Mouse (Mus musculus) erythroblast, embryonic 14.5 days (primary cell): ENCODE measurements around the gene Pde4b. TPM values are rescaled to one million over a fixed set of nuclear protein-coding genes. Genes with fewer than 3 reads are reported as not detected.
"Not testable (repeated sequence)": the region's sequence is repeated elsewhere in the genome, so short reads cannot be mapped to it uniquely, and the experiment has no call there.

ENCODE experiments used
- H3K27me3 ChIP-seq: 2 replicates; pipeline ENCODE4 v1.6.1; 2012; ENCODE audit warnings: inconsistent platforms; ENCODE audit not compliant: control insufficient read depth
- H3K36me3 ChIP-seq: 2 replicates; pipeline ENCODE4 v1.6.1; 2012; ENCODE audit warnings: mild to moderate bottlenecking, inconsistent platforms; ENCODE audit not compliant: control insufficient read depth
- H3K4me1 ChIP-seq: 2 replicates; pipeline ENCODE4 v1.6.1; 2012; ENCODE audit warnings: inconsistent platforms; ENCODE audit not compliant: control insufficient read depth
- H3K4me3 ChIP-seq: replicated peaks from 2 replicates; pipeline ENCODE3; 2012; ENCODE audit warnings: moderate library complexity, mild to moderate bottlenecking, inconsistent platforms
- H3K9me3 ChIP-seq: 2 replicates; pipeline ENCODE4 v1.6.1; 2012; ENCODE audit warnings: low read length, inconsistent platforms, mixed read lengths; ENCODE audit not compliant: control insufficient read depth
- GATA1 ChIP-seq: IDR thresholded peaks from 2 replicates; pipeline ENCODE4 v1.6.1; 2012; ENCODE audit warnings: low read length, inconsistent platforms, mixed read lengths
- TAL1 ChIP-seq: IDR thresholded peaks from 3 replicates; pipeline ENCODE4 v1.6.1; 2012; ENCODE audit warnings: low read length, inconsistent platforms, mixed read lengths
- polyA plus RNA-seq: library from polyadenylated mRNA; stranded (reverse); fragments of >175 nt; gene quantifications from 2 replicates; pipeline ENCODE4 v1.2.3, GENCODE M21; 2012

Gene Pde4b
- 0.03 and 0.08 TPM in 2 replicates for polyA plus RNA-seq

DNA sequence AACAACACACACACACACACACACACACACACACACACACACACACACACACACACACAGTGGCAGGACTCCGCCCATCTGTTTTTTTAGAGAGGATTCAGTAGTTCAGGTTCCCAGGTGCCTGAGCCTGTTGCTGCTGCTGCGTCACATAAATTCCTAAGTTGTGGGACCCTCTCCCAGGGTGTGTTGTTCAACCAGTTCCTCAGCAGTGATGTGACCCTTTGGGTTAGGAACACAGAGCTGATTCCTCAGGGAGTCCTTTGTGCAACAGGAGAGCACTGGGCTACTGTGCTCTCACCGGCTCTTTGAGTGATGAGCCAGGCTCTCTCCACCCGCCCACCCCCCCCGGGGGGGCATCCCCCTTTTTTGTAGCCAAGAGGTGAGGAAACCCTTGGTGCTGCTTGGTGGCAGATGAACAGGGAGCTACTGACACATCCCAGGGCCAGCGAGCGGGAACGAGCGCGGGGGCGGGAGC is at the start of gene Pde4b:
Gene Pde4b (plus strand): TSS at position 453 of the 475 bp plus-strand sequence.
- Histone ChIP-seq H3K36me3 (no peaks in the 10 kb centered on the region), H3K27me3 (peaks cover 26% of the 10 kb centered on the region), H3K4me1 (no peaks in the 10 kb centered on the region), H3K9me3 (no peaks in the 10 kb centered on the region; the same call in 1 of the 2 replicates), H3K4me3 (no peak within 1 kb of the TSS)
- TF ChIP-seq TAL1 (no peak), GATA1 (no peak)

DNA sequence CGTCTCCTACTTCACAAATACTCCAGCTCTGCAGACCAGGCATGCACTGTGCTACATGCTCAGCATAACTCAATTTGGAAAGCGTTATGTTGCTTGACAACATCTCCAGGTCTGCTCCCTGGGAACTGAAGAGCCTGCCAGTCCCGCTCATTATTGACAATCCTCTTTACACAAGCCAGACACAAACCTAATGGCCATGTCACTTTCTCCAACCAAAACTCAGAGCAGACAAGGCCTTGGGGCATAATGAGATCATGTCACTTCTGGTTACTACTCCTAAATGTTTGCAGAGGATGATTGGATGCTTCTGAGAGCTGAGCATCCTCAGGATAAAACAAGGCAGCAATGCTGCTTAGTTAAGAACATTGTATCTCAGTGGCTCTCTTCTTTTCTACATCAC is 47.2 kb upstream of the Pde4b start:
- Histone ChIP-seq H3K9me3 (peaks cover 2% of the 10 kb centered on the region; the same call in 1 of the 2 replicates), H3K4me1 (no peaks in the 10 kb centered on the region), H3K27me3 (no peaks in the 10 kb centered on the region), H3K36me3 (no peaks in the 10 kb centered on the region), H3K4me3 (no peak overlapping the region)
- TF ChIP-seq TAL1 (no peak), GATA1 (no peak)

DNA sequence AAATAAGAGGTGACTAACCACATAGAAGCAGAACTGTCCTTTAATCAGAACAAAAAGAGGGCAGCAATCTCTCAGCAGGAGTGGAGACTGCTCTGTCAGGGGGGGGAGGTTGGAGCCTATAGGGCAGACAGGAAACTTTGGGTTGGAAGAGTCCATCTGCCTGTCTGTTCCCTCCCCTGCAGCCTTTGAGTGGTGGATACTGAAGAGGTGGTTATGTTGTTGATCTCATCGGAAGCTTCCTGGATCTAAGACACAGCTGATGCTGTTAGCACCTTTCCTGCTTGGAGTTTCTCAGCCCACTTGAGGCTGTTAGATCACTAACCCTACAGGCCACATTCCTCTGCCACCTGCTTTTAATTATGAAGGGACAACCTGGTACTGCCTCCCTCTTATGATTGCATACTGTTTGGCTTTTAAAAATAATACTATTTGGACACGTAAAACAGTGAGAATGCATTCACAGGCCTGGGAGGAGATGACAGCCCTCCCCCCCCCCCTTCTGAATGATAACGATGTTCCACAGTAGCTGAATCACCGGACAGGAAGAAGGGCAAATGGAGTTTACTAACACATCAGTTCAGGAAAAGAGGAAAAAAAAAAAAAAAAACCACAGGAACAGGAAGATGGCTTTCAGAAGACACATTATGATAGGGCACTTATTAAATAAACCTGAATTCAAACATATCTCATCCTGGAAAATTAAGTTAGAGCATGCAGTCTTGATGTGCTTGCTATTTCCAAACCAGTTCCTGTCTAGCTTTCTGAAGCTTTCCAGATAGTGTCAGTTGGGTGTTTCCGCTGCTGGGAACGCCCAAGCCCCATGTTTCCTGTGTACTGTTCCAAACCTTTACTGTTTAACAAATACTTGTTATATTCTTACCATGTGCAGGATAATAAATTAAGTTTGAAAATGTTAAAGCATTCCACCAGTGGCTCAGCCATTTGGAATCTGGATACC is 41.9 kb upstream of the Pde4b start:
- TF ChIP-seq TAL1 = no peak
- no peak for TF ChIP-seq GATA1

DNA sequence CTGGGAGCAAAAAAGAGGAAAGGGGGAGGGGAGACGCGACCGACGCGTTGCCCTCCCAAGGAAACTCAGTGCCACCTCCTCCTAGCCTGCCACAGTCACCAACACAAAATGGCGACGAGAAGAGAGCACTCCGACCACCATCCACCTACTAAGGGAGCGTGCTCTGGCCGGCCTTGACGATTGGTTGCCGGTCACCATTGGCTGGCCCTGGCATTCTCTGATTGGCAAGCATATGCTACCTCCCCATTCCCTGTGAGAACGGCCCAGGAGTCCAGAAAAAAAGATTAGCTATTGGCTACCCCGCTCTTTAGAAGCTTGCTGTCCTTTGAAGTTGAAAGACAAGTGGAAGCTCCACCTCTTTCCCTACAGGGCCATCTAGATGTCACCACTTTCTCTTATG is 38.0 kb upstream of the Pde4b start:
- H3K27me3 ChIP-seq, H3K4me3 ChIP-seq, H3K36me3 ChIP-seq, H3K4me1 ChIP-seq: not testable (repeated sequence)
- H3K9me3 ChIP-seq = peaks cover 18% of the 10 kb centered on the region

More for the DNA sequence above, 41.9 kb upstream of the Pde4b start:
- H3K4me3 ChIP-seq = no peak overlapping the region
- no peaks in the 10 kb centered on the region for H3K36me3 ChIP-seq
- peaks cover 16% of the 10 kb centered on the region for H3K9me3 ChIP-seq
- H3K27me3 ChIP-seq = no peaks in the 10 kb centered on the region
- no peaks in the 10 kb centered on the region for H3K4me1 ChIP-seq

DNA sequence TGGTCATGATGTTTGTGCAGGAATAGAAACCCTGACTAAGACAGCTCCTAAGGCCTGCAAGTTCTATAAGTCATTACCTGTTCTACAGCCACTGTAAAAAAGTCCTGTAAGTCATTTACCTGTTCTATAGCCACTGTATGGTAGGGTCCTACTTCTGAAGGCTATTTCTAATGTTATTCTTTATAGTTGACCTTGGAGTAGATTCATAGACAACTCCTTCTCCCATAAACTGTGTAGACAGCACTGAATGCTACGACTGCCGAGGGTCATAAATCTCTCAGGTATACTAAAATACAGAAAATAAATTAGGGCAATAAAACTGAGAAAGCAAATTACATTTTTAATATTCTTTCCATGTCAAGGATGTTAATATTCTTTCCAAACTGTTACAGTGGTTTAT is 26.0 kb upstream of the Pde4b start:
- Histone ChIP-seq H3K36me3 (no peaks in the 10 kb centered on the region), H3K4me1 (no peaks in the 10 kb centered on the region), H3K27me3 (no peaks in the 10 kb centered on the region), H3K9me3 (peaks cover 3% of the 10 kb centered on the region; the same call in 1 of the 2 replicates), H3K4me3 (no peak overlapping the region)
- TF ChIP-seq GATA1 (no peak), TAL1 (no peak)

DNA sequence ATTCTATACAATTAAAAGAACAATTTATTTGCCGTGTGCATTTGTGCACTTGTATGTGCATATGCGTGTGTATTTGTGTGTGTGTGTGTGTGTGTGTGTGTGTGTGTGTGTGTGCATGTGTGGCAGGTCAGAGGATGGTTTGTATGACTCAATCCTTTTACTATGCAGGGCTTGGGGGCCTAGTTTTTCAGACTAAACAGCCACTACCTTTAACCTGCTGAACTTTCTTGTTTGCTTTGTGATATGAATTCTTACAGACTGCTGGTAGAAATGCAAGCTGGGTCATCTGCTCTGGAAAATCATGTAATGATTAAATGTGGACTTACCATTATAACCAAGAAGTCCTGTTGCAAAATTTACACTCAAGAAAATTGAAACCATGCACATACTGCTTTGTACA is 18.0 kb upstream of the Pde4b start:
- Histone ChIP-seq H3K36me3 (no peaks in the 10 kb centered on the region), H3K4me3 (no peak overlapping the region), H3K4me1 (no peaks in the 10 kb centered on the region), H3K9me3 (no peaks in the 10 kb centered on the region), H3K27me3 (no peaks in the 10 kb centered on the region)
- TF ChIP-seq GATA1 (no peak), TAL1 (no peak)

DNA sequence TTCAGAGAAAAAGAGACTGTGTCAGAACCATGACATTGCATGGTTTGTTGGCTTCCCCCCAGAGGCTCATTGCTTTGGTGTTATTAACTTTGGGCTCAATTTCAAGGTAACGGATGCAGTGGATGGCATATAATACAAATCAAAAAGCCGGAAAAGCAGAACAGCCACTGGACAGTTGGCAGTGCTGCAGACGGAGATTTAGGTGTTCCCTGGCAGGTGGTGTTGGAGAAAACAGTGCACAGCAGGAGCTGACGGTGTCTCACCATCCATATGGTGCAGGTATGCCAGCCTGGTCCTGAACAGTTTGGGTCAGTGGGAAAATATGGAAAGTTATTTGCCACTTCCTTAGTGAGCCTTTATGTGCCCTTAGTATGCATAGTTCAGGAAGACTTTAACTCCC is 1.0 kb upstream of the Pde4b start:
- no peaks in the 10 kb centered on the region for H3K4me1 ChIP-seq
- no peak overlapping the region for H3K4me3 ChIP-seq
- TF ChIP-seq GATA1 (no peak), TAL1 (no peak)
- peaks cover 26% of the 10 kb centered on the region for H3K27me3 ChIP-seq
- no peaks in the 10 kb centered on the region; the same call in 1 of the 2 replicates for H3K9me3 ChIP-seq
- no peaks in the 10 kb centered on the region for H3K36me3 ChIP-seq

DNA sequence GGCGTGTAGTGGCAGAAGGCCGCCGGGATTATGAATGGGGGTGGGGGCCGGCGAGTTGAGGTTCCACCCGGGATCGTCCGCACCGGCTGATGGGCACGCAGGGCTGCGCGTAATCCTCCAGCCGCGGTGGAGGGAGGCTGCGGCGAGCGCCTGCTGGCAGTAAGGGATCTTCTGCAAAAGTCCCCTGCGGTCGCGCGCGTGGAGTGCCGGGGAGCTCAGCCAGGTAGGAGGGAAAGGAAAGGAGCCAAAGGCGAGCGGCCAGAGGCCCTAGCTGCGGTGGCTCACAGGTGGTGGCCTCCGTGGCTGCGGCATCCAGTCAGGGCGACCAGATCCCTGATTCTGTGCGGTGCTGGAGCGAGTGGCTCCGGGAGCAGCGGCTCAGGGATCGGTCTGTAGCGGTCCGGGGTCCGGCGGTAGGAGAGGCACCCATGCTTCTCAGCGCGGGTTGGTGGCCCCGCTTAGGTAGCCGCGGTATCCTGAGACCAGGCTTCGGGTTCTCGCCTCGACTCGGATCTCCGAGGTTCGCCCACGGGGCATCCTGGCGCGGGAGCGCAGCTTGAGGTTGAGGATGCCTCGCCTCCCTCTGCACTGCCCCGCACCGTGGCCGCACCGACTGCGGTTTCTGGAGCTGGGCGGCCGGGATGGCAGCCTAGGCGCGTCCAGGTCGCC is 357 bp downstream of the Pde4b start:
- Histone ChIP-seq H3K9me3 (no peaks in the 10 kb centered on the region; the same call in 1 of the 2 replicates), H3K27me3 (peaks cover 26% of the 10 kb centered on the region), H3K4me3 (no peak overlapping the region), H3K4me1 (no peaks in the 10 kb centered on the region), H3K36me3 (no peaks in the 10 kb centered on the region)
- TF ChIP-seq TAL1 (no peak), GATA1 (no peak)

DNA sequence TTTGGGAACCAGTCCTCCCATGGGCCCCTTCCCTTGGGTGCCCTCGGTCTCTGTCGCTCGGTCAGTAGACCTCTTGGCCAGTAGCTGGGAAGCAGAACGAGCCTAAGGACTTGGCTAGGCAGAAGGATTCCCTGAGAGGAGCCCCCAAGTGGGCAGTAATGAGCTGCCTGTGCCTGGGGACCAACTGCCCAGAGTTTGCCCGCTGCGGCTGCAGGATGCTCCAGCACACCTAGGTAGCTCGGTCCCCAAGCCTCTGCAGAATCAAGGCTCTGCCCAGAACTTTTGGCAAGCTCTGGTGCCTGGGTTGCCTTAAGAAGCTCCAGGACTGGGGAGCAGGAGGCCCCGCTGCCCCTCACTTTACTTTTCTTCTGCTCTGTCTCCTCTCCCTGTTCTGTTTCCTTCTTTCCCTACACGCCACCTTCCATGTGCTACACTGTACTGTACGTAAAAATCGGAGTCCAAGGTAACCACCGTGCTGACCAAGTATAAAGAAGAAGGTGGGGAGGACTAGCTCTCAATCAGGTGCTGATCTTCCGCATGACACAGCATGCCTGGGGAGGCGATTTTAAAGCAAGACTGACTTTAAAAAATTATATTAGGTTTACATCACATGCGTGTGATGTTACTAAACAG is 1.0 kb downstream of the Pde4b start:
- TF ChIP-seq GATA1 = no peak
- Histone ChIP-seq H3K36me3 (no peaks in the 10 kb centered on the region), H3K27me3 (peaks cover 26% of the 10 kb centered on the region), H3K4me1 (no peaks in the 10 kb centered on the region), H3K9me3 (no peaks in the 10 kb centered on the region; the same call in 1 of the 2 replicates), H3K4me3 (no peak overlapping the region)
